Mouse (Mus musculus): Measurements from ENCODE around the gene Itgb6. TPM values are rescaled to one million over a fixed set of nuclear protein-coding genes. Genes with fewer than 3 reads are reported as not detected.

The Itgb6 gene
- polyA plus RNA-seq, 1 experiment from 2014 or later: 0.75 TPM

GRCm38 (mm10) chr2:60711098-60711880, 11.2 kb downstream of the Itgb6 start:
- Histone ChIP-seq H3K4me1 (replicated peaks; ENCODE audit: control insufficient read depth, insufficient read depth, low read length) (peaks cover 2% of the 10 kb centered on the region), H3K9ac (ENCODE audit: low read length) (no peak overlapping the region), H3K27ac (ENCODE audit: low read depth, low read length) (no peak overlapping the region), H3K36me3 (ENCODE audit: control insufficient read depth, insufficient read depth, low read length) (no peaks in the 10 kb centered on the region), H3K27me3 (ENCODE audit: control insufficient read depth, insufficient read depth, low read length) (no peaks in the 10 kb centered on the region), H3K4me3 (ENCODE audit: low read depth, low read length) (no peak overlapping the region), H3K9me3 (ENCODE audit: control insufficient read depth, low read length) (no peaks in the 10 kb centered on the region), H3K4me2 (ENCODE audit: low read depth, low read length, severe bottlenecking) (no peak overlapping the region)
- DNase-seq (ENCODE audit: low spot score): no peak
- no peak for ATAC-seq (replicated peaks; ENCODE audit: low FRiP score)
- 90% methylated on average over 7 of the region's 7 CpGs for WGBS

- Histone ChIP-seq H3K36me3 (ENCODE audit: control insufficient read depth, insufficient read depth, low read length) (no peaks in the 10 kb centered on the region), H3K27ac (ENCODE audit: low read depth, low read length) (no peak overlapping the region), H3K9me3 (ENCODE audit: control insufficient read depth, low read length) (no peaks in the 10 kb centered on the region), H3K9ac (ENCODE audit: low read length) (no peak overlapping the region), H3K27me3 (ENCODE audit: control insufficient read depth, insufficient read depth, low read length) (no peaks in the 10 kb centered on the region), H3K4me2 (ENCODE audit: low read depth, low read length, severe bottlenecking) (no peak overlapping the region), H3K4me1 (replicated peaks; ENCODE audit: control insufficient read depth, insufficient read depth, low read length) (peaks cover 2% of the 10 kb centered on the region), H3K4me3 (ENCODE audit: low read depth, low read length) (no peak overlapping the region)
- no peak for ATAC-seq (replicated peaks; ENCODE audit: low FRiP score)
- no peak for DNase-seq (ENCODE audit: low spot score)
- WGBS: 88% methylated on average over 4 of the region's 4 CpGs
Measured at GRCm38 (mm10) chr2:60710317-60710716, 12.1 kb downstream of the Itgb6 start.

GRCm38 (mm10) chr2:60708671-60709070, 13.8 kb downstream of the Itgb6 start:
- no peaks in the 10 kb centered on the region for H3K9me3 ChIP-seq (ENCODE audit: control insufficient read depth, low read length)
- DNase-seq (ENCODE audit: low spot score): no peak
- H3K4me3 ChIP-seq (ENCODE audit: low read depth, low read length): no peak overlapping the region
- no peak for ATAC-seq (replicated peaks; ENCODE audit: low FRiP score)
- H3K27me3 ChIP-seq (ENCODE audit: control insufficient read depth, insufficient read depth, low read length): no peaks in the 10 kb centered on the region
- H3K36me3 ChIP-seq (ENCODE audit: control insufficient read depth, insufficient read depth, low read length): no peaks in the 10 kb centered on the region
- no peaks in the 10 kb centered on the region for H3K4me1 ChIP-seq (replicated peaks; ENCODE audit: control insufficient read depth, insufficient read depth, low read length)
- H3K27ac ChIP-seq (ENCODE audit: low read depth, low read length): no peak overlapping the region
- H3K4me2 ChIP-seq (ENCODE audit: low read depth, low read length, severe bottlenecking): no peak overlapping the region
- H3K9ac ChIP-seq (ENCODE audit: low read length): no peak overlapping the region
- WGBS: 51% methylated on average over 3 of the region's 3 CpGs

- H3K9ac ChIP-seq (ENCODE audit: low read length): no peak overlapping the region
- no peaks in the 10 kb centered on the region for H3K36me3 ChIP-seq (ENCODE audit: control insufficient read depth, insufficient read depth, low read length)
- no peak overlapping the region for H3K4me3 ChIP-seq (ENCODE audit: low read depth, low read length)
- H3K9me3 ChIP-seq (ENCODE audit: control insufficient read depth, low read length): no peaks in the 10 kb centered on the region
- no peaks in the 10 kb centered on the region for H3K27me3 ChIP-seq (ENCODE audit: control insufficient read depth, insufficient read depth, low read length)
- H3K27ac ChIP-seq (ENCODE audit: low read depth, low read length): no peak overlapping the region
- no peak overlapping the region for H3K4me2 ChIP-seq (ENCODE audit: low read depth, low read length, severe bottlenecking)
- DNase-seq (ENCODE audit: low spot score): no peak
- H3K4me1 ChIP-seq (replicated peaks; ENCODE audit: control insufficient read depth, insufficient read depth, low read length): no peaks in the 10 kb centered on the region
- 91% methylated on average over 3 of the region's 3 CpGs for WGBS
- no peak for ATAC-seq (replicated peaks; ENCODE audit: low FRiP score)
Measured at GRCm38 (mm10) chr2:60706866-60707265, 15.6 kb downstream of the Itgb6 start.

- DNase-seq (ENCODE audit: low spot score) (no peak), ATAC-seq (replicated peaks; ENCODE audit: low FRiP score) (no peak)
- no peaks in the 10 kb centered on the region for H3K27me3 ChIP-seq (ENCODE audit: control insufficient read depth, insufficient read depth, low read length)
- no peaks in the 10 kb centered on the region for H3K9me3 ChIP-seq (ENCODE audit: control insufficient read depth, low read length)
- WGBS: 90% methylated on average over 8 of the region's 8 CpGs
- no peaks in the 10 kb centered on the region for H3K4me1 ChIP-seq (replicated peaks; ENCODE audit: control insufficient read depth, insufficient read depth, low read length)
- no peak overlapping the region for H3K4me3 ChIP-seq (ENCODE audit: low read depth, low read length)
- H3K9ac ChIP-seq (ENCODE audit: low read length): no peak overlapping the region
- H3K36me3 ChIP-seq (ENCODE audit: control insufficient read depth, insufficient read depth, low read length): no peaks in the 10 kb centered on the region
- no peak overlapping the region for H3K4me2 ChIP-seq (ENCODE audit: low read depth, low read length, severe bottlenecking)
- no peak overlapping the region for H3K27ac ChIP-seq (ENCODE audit: low read depth, low read length)
Measured at GRCm38 (mm10) chr2:60705426-60705825, 17.0 kb downstream of the Itgb6 start.

GRCm38 (mm10) chr2:60703315-60703714, 19.1 kb downstream of the Itgb6 start:
- Histone ChIP-seq H3K27ac (ENCODE audit: low read depth, low read length) (no peak overlapping the region), H3K9ac (ENCODE audit: low read length) (no peak overlapping the region), H3K27me3 (ENCODE audit: control insufficient read depth, insufficient read depth, low read length) (no peaks in the 10 kb centered on the region), H3K4me3 (ENCODE audit: low read depth, low read length) (no peak overlapping the region), H3K4me2 (ENCODE audit: low read depth, low read length, severe bottlenecking) (no peak overlapping the region), H3K36me3 (ENCODE audit: control insufficient read depth, insufficient read depth, low read length) (no peaks in the 10 kb centered on the region), H3K9me3 (ENCODE audit: control insufficient read depth, low read length) (no peaks in the 10 kb centered on the region), H3K4me1 (replicated peaks; ENCODE audit: control insufficient read depth, insufficient read depth, low read length) (no peaks in the 10 kb centered on the region)
- WGBS: 73% methylated on average over 4 of the region's 4 CpGs
- ATAC-seq (replicated peaks; ENCODE audit: low FRiP score) (no peak), DNase-seq (ENCODE audit: low spot score) (no peak)

- WGBS: 94% methylated on average over 4 of the region's 4 CpGs
- no peak for ATAC-seq (replicated peaks; ENCODE audit: low FRiP score)
- no peaks in the 10 kb centered on the region for H3K4me1 ChIP-seq (replicated peaks; ENCODE audit: control insufficient read depth, insufficient read depth, low read length)
- no peak overlapping the region for H3K4me3 ChIP-seq (ENCODE audit: low read depth, low read length)
- H3K9me3 ChIP-seq (ENCODE audit: control insufficient read depth, low read length): no peaks in the 10 kb centered on the region
- no peak overlapping the region for H3K9ac ChIP-seq (ENCODE audit: low read length)
- DNase-seq (ENCODE audit: low spot score): no peak
- H3K4me2 ChIP-seq (ENCODE audit: low read depth, low read length, severe bottlenecking): no peak overlapping the region
- no peaks in the 10 kb centered on the region for H3K27me3 ChIP-seq (ENCODE audit: control insufficient read depth, insufficient read depth, low read length)
- no peaks in the 10 kb centered on the region for H3K36me3 ChIP-seq (ENCODE audit: control insufficient read depth, insufficient read depth, low read length)
- H3K27ac ChIP-seq (ENCODE audit: low read depth, low read length): no peak overlapping the region
Measured at GRCm38 (mm10) chr2:60700956-60701355, 21.5 kb downstream of the Itgb6 start.

GRCm38 (mm10) chr2:60700013-60700412, 22.4 kb downstream of the Itgb6 start:
- H3K4me3 ChIP-seq (ENCODE audit: low read depth, low read length): no peak overlapping the region
- no peaks in the 10 kb centered on the region for H3K9me3 ChIP-seq (ENCODE audit: control insufficient read depth, low read length)
- no peak overlapping the region for H3K4me2 ChIP-seq (ENCODE audit: low read depth, low read length, severe bottlenecking)
- no peak for ATAC-seq (replicated peaks; ENCODE audit: low FRiP score)
- no peak for DNase-seq (ENCODE audit: low spot score)
- no peak overlapping the region for H3K9ac ChIP-seq (ENCODE audit: low read length)
- H3K27me3 ChIP-seq (ENCODE audit: control insufficient read depth, insufficient read depth, low read length): no peaks in the 10 kb centered on the region
- H3K4me1 ChIP-seq (replicated peaks; ENCODE audit: control insufficient read depth, insufficient read depth, low read length): no peaks in the 10 kb centered on the region
- 81% methylated on average over 3 of the region's 3 CpGs for WGBS
- no peaks in the 10 kb centered on the region for H3K36me3 ChIP-seq (ENCODE audit: control insufficient read depth, insufficient read depth, low read length)
- H3K27ac ChIP-seq (ENCODE audit: low read depth, low read length): no peak overlapping the region

- ATAC-seq (replicated peaks; ENCODE audit: low FRiP score): no peak
Measured at GRCm38 (mm10) chr2:60699591-60699990, 22.9 kb downstream of the Itgb6 start.

More at GRCm38 (mm10) chr2:60699591-60699990, 22.9 kb downstream of the Itgb6 start:
- Histone ChIP-seq H3K9me3 (ENCODE audit: control insufficient read depth, low read length) (no peaks in the 10 kb centered on the region), H3K36me3 (ENCODE audit: control insufficient read depth, insufficient read depth, low read length) (no peaks in the 10 kb centered on the region), H3K27me3 (ENCODE audit: control insufficient read depth, insufficient read depth, low read length) (no peaks in the 10 kb centered on the region), H3K4me2 (ENCODE audit: low read depth, low read length, severe bottlenecking) (no peak overlapping the region), H3K27ac (ENCODE audit: low read depth, low read length) (no peak overlapping the region), H3K9ac (ENCODE audit: low read length) (no peak overlapping the region), H3K4me3 (ENCODE audit: low read depth, low read length) (no peak overlapping the region), H3K4me1 (replicated peaks; ENCODE audit: control insufficient read depth, insufficient read depth, low read length) (no peaks in the 10 kb centered on the region)
- no peak for DNase-seq (ENCODE audit: low spot score)
- WGBS: 86% methylated on average over 3 of the region's 3 CpGs

All from forebrain, embryonic 11.5 days (tissue).